Mouse (Mus musculus): ENCODE measurements around the gene Lrriq1.

DNA sequence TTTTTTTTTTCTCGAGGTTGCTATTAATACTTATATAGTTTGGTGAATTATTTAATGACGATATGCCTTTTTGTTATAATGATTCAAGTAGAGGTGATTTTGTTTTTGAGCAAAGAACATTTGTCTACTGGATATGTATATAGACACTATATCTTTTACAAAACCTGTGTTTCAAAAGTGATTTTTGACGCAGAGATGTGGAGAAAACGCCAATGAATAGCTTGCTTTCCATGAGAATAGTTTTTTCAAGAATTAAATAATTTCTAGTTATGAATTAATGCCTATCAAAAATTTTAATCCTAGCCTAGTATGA, 294 bp upstream of the Lrriq1 start:
- TF ChIP-seq CTCF (IDR thresholded peaks at IDR 0.05; ENCODE audit: low read depth, low read length) (no peak), POLR2A (IDR thresholded peaks at IDR 0.05; ENCODE audit: borderline replicate concordance, low read depth, low read length) (no peak)

Data from bone marrow macrophage, adult 2 months (primary cell).